Mouse (Mus musculus) layer of hippocampus, adult 2 months (tissue): ENCODE results near the gene Msl1. TPM values are rescaled to one million over a fixed set of nuclear protein-coding genes. Genes with fewer than 3 reads are reported as not detected.

ENCODE experiments used
- DNase-seq, 2 experiments: peaks; one replicate each; pipeline ENCODE4 v3.0.0; 2022; ENCODE audit warnings: low spot score in 2 of 2
- H3K27ac ChIP-seq: fragments of 200-600 bp; 2 replicates; pipeline ENCODE4 v1.8.1; 2022
- H3K4me3 ChIP-seq: fragments of 200-600 bp; 2 replicates; pipeline ENCODE4 v1.8.1; 2022; ENCODE audit warnings: mild to moderate bottlenecking
- CTCF ChIP-seq: fragments of 200-600 bp; conservative IDR thresholded peaks from 2 replicates; pipeline ENCODE4 v1.8.1; 2022; ENCODE audit warnings: antibody characterized with exemption, mild to moderate bottlenecking, moderate library complexity
- total RNA-seq, 2 experiments: library from RNA; stranded (reverse); gene quantifications; 2 replicates each; pipeline ENCODE4 v1.2.3; 2021

The Msl1 gene
- total RNA-seq, 2 experiments from 2014 or later, result 168 to 178 TPM

DNA sequence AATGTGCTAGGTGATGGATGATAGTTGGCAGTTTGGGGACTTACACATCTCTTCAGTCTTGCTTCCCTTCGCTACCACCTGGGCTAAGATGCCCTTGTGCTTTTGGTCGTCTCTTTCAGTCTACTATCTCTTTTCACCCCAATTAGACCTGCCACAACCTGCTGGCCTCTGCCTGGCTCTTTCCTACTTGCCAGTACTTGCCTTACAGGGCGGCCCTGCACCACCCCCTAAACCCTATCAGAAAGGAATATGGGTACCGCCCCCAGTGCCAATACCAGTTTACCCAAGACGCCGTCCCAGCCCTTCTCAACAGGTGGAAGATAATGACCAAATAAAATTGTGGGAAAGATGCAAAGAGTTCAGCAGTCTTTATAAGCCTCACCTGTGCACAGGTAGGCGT lies 40.8 kb downstream of the Msl1 start:
- peak overlapping the region; percentile 97 for H3K4me3 ChIP-seq
- TF ChIP-seq CTCF, result no peak
- peak overlapping the region; percentile 98 for H3K27ac ChIP-seq
- DNase-seq, result no peak

DNA sequence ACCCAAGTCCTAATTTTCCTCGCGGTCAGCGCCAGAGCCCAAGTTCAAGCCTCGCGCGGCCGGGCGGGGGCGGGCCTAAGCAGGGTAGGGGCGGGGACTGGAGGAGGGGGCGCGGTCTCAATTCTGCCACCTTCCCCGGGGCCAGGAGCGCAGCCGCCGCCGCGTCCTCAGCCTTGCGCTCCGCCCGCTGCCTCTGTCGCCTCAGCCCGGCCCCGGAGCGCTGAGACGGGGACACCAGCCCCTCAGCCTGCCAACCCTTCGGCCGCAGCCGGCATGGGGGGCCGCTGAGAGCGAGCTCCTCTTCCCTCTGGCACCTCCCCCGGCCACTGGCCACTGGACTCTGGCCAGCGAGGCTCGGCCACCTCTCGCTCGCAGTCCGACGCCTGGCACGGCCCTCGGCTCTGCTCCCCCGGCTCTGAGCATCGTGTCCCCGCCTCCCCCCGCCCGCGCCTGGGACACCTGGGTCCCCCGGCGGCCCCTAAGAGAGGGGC lies 41.4 kb downstream of the Msl1 start, which contains the start of gene Rapgefl1:
TSS of gene Rapgefl1 (plus strand) at position 135 of the 491 bp plus-strand sequence.
- Histone ChIP-seq H3K27ac (peak within 1 kb of the TSS; percentile 98), H3K4me3 (peak within 1 kb of the TSS; percentile 97)
- no peak for TF ChIP-seq CTCF
- DNase-seq, result peak; percentile 71 to 82

DNA sequence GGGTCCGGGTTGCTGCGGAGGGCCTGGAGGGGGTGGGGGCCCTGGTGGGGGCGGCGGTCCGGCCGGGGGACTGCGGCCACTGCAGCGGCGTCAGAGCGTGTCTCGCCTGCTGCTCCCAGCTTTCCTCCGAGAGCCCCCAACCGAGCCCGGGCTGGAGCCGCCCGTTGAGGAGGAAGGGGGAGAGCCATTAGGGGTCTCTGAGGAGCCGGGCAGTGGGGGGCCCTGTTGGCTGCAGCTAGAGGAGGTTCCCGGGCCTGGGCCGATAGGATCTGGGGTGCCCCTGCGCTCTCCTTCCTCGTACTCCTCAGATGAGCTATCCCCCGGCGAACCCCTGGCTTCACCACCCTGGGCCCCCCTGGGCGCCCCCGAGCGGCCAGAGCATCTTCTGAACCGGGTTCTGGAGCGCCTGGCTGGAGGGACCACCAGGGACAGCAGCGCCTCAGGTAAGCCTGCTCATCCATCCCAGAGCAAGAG lies 42.0 kb downstream of the Msl1 start:
- peak overlapping the region; percentile 97 for H3K4me3 ChIP-seq
- DNase-seq, result no peak
- peak overlapping the region; percentile 98 for H3K27ac ChIP-seq
- peak; percentile 34; the same call in 1 of the 2 replicates for TF ChIP-seq CTCF

DNA sequence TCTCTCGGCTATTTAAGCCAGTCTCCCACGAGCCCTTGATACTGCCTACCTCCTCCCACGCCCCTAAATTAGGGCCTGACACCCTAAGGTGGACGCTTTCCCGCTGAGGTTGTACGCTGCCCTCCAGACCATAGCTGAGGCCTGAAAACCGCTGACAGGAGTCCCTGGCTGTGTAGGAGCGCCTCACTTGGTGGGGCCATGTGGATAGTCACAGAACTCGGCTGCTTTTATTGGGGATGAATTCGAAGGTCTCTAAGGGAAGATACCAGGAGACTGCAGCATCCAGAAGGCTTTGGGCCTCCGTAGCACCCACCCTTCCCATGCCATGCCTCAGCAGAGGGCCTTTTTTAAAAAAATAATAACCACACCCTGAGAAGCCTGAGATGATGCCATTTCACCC lies 42.6 kb downstream of the Msl1 start:
- Histone ChIP-seq H3K27ac (peak overlapping the region; percentile 98), H3K4me3 (peak overlapping the region; percentile 97)
- DNase-seq, result no peak
- TF ChIP-seq CTCF, result no peak

DNA sequence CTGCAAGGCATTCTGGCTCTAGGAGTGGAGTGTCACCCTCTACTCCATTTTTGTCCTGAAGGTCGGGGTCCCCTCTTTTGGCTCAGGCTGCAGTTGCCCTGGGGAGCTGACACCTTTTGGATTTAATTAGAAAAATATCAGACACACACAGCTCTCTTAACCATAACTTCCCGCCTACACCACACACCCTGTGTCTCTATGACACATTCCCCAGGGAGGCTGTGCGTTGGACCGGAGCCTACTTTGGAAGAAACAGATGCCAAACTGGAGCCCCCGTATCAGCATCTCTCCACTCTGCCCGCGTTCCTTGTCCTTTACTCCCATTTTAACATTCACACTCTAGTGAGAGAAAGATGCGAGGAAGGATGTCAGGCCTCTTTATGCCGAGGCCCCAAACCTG lies 43.2 kb downstream of the Msl1 start:
- no peak for TF ChIP-seq CTCF
- DNase-seq, result peak; percentile 73 to 87
- Histone ChIP-seq H3K4me3 (peak overlapping the region; percentile 97), H3K27ac (peak overlapping the region; percentile 98)

DNA sequence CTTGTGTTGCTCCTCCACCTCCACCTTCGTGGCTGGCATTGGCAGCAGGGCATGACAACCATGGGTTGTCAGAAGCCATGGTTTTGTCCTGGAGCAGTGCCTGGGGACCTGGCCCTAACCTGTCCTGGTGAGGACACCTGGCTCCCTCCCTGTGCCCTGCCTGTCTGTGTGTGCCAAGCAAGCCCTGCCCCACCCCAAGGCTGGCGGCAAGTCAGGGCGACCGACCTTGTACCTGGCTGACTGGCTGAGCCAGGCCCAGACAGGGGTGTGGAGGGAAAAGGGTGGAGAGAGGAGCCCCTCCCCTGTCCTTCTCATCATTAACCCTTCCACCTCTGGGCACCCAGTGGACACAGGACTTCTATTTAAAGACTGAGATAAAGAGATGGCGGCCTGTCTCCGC lies 44.1 kb downstream of the Msl1 start:
- TF ChIP-seq CTCF, result no peak
- peak overlapping the region; percentile 97 for H3K4me3 ChIP-seq
- DNase-seq, result no peak

DNA sequence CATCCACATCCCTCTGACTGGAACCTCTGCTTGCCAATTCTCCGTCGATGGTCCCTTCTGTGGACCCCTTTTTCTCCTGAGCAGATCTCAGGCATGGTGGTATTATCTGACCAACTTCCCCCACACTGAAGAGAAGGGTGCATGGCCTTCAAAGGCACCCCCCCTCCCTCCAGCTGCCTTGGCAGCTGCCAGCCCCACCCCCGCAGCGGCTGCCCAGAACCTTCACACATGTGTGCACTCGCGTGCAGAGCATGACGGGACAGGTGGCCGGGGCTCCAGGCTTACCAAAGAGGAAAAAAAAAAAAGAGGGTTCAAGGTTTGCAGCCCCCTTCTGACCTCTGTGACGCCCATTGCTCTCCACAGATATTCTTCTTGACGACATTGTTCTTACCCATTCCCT lies 44.6 kb downstream of the Msl1 start:
- no peak for TF ChIP-seq CTCF
- Histone ChIP-seq H3K27ac (peak overlapping the region; percentile 98), H3K4me3 (peak overlapping the region; percentile 97)
- DNase-seq, result no peak

More for the DNA sequence above, 44.1 kb downstream of the Msl1 start:
- H3K27ac ChIP-seq, result peak overlapping the region; percentile 98

DNA sequence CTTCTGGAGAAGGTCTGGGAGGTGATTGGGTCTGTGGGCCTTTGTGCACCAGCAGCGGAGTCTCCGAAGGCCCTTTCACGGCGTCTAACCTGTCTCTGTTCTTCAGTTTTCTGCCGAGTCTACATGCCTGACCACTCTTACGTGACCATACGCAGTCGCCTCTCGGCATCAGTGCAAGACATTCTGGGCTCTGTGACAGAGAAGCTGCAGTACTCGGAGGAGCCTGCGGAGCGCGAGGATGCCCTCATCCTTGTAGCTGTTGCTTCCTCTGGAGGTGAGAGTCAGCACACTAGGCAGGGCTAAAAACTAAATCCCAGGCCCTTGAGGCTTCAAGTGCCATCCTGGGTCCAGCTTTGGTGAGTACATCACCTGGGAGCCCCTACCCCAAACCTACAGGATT lies 50.7 kb downstream of the Msl1 start:
- peak; percentile 62 for TF ChIP-seq CTCF
- no peak for DNase-seq
- Histone ChIP-seq H3K27ac (peak overlapping the region; percentile 60), H3K4me3 (no peak overlapping the region)

DNA sequence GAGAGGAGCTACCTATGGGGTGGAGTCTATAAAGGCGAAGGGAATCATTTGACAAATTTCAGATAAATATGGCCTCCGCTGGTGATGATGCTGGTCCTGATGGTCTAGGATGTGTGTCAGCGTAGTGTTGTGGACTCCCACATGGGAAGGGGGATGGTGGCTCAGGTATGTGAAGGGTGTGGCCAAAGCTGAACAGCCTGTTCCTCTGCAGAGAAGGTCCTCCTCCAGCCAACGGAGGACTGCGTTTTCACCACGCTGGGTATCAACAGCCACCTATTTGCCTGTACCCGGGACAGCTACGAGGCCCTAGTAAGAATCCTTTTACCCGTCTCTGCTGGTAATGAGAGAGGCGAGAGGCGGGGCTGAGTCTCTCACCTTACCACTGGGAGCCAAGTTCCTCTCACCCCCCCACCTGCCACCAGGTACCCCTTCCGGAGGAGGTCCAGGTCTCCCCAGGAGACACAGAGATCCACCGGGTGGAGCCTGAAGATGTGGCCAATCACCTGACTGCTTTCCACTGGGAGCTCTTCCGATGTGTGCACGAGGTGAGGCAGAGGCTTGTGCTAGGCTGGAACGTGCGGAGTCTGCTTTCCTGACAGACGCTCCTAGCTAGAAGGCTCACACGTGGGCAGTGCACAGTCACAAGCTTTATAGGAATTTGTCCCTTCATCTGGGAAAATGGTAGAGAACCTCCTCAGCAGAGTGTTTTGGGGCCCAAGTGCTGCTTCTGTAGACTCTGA lies 51.7 kb downstream of the Msl1 start:
- peak overlapping the region; percentile 29; the same call in 1 of the 2 replicates for H3K27ac ChIP-seq
- TF ChIP-seq CTCF, result no peak
- no peak overlapping the region for H3K4me3 ChIP-seq
- DNase-seq, result no peak

DNA sequence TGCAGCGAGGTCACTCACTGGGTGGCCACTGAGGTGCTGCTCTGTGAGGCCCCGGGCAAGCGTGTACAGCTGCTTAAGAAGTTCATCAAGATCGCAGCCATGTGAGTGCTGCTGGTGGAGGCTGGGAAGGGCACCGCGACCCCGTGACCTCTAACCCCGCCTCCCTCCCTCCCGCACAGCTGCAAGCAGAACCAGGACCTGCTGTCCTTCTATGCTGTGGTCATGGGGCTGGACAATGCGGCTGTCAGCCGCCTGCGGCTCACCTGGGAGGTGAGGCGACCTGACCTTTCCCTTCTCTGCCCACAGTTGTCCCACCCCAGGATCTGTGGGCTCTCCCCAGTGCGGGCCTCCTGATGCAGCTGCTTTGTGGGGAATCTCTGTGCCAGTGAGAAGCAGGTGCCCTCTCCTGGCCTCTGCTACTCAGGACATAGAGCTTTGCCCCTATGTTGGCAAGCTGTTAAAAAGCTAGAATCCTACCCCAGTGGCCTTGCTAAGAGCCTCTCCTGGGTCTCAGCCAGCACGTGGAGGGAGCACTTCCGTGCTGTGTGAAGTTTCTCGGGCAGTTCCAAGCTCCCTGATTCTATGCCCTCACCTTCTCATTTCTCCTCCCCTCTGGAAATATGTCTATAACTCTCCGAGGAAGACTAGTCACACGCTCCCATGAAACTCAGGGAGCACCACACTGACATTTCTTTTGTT lies 54.0 kb downstream of the Msl1 start:
- Histone ChIP-seq H3K27ac (peak overlapping the region; percentile 90), H3K4me3 (no peak overlapping the region)
- TF ChIP-seq CTCF, result no peak
- no peak for DNase-seq

DNA sequence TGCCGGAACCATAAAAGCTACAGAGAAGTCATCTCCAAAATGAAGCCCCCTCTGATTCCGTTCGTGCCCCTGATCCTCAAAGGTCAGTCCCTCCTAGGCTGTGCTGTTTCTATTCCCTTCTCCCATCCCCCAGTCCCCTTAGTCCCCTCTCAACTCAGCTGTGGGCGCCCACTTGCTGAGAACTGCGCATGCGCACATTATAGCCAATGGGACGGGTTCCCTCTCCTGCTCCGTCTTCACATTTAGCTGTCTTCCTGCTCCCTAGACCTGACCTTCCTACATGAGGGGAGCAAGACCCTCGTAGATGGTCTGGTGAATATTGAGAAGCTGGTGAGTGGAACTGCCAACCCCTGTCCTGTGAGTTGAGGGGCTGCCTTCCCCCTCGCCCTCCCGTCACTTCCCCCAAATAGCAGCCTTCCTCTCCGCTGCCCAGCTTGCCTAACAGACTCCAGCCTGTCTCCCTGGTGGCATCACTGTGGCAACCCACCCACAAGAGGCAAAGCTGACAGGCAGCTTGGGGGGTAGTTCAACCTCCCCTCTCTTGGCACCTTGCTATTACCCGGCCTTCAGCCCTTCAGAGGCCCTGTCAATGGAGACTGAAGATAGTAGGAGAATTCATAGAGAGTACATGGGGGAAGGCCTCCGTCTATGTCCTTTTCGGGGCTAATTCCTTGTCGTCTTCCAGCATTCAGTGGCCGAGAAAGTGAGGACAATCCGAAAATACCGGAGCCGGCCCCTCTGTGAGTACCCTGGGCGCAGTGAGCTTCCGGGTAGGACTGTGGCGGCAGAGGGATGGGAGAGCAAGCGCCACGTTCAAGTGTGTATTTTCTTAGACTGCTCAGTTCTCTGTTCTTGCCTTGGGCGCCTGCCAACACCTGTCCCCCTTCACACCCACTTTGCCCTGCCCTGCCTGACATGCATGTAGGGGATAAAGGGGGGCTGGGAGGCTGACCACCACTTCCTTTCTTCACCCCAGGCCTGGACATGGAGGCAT lies 55.1 kb downstream of the Msl1 start:
- H3K4me3 ChIP-seq, result peak overlapping the region; percentile 31
- peak; percentile 63 to 66 for DNase-seq
- TF ChIP-seq CTCF, result no peak
- peak overlapping the region; percentile 90 for H3K27ac ChIP-seq

DNA sequence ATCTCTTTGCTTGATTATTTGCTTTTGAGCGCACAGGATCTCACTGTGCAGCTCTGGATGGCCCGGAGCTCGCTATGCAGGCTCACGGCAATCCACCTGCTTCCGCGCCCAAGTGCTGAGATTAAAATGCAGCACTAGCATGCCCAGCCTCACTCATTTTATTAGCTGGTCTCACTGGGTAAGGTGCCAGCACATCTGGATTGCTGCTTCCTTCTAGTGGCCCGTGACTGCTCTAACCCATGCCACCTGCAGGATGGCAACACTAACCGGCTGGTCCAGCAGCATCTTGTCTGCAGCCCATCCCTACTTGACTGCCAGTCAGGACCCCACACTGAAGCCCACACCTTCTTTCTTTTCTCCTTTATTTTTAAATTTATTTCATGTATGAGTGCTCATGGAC lies 58.8 kb downstream of the Msl1 start:
- Histone ChIP-seq H3K27ac (no peak overlapping the region), H3K4me3 (no peak overlapping the region)
- TF ChIP-seq CTCF, result peak; percentile 40
- DNase-seq, result no peak

DNA sequence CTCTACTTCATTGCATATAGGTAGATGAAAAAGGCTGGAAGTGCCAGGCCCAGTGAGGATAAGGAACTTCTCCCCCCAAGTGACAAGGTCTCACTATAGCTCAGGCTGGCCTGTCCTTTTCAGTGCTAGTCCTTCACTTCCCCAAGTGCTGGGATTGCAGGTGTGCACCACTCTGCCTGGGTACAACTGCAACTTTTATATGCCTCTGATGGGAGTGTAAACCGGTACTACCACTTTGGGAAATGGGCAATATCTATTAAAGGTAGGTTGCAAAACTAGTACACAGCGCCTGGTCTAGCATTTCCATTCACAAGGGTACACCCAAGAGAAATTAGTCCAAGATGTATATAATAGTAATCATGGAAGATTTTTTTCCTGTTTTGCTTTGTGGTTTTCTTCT lies 59.3 kb downstream of the Msl1 start:
- no peak overlapping the region for H3K27ac ChIP-seq

More for the DNA sequence above, 59.3 kb downstream of the Msl1 start:
- DNase-seq, result no peak
- no peak for TF ChIP-seq CTCF
- no peak overlapping the region for H3K4me3 ChIP-seq

Other genes with a start within 250 kb of the Msl1 start
- under 1 TPM in 1 of 2 experiments, not detected in 1; 0.20 TPM for gene Ikzf3, start 249.5 kb upstream of the Msl1 start, total RNA-seq
- not detected for gene Zpbp2, start 244.4 kb upstream of the Msl1 start, total RNA-seq
- gene Ormdl3, start 208.1 kb upstream of the Msl1 start, total RNA-seq, result 10 to 100 TPM; 51.1 to 55.8 TPM
- not detected for gene Lrrc3c, start 197.2 kb upstream of the Msl1 start, total RNA-seq
- 10 to 100 TPM; 11.4 to 11.5 TPM for gene Gm12355, start 169.9 kb upstream of the Msl1 start, total RNA-seq
- not detected for gene Gsdma3, start 169.2 kb upstream of the Msl1 start, total RNA-seq
- gene Gsdma2, start 148.8 kb upstream of the Msl1 start, total RNA-seq, result not detected
- not detected for gene Gsdma, start 131.2 kb upstream of the Msl1 start, total RNA-seq
- 100 to 1,000 TPM; 123 to 125 TPM for gene Psmd3, start 113.0 kb upstream of the Msl1 start, total RNA-seq
- gene Csf3, start 94.3 kb upstream of the Msl1 start, total RNA-seq, result not detected
- gene Med24, start 66.1 kb upstream of the Msl1 start, total RNA-seq, result 100 to 1,000 TPM; 146 to 148 TPM
- 1,000 to 10,000 TPM in 1 of 2 experiments, 100 to 1,000 TPM in 1; 996 to 1,082 TPM for gene Thra, start 54.9 kb upstream of the Msl1 start, total RNA-seq
- 10 to 100 TPM; 93.2 to 94.0 TPM for gene Nr1d1, start 20.2 kb upstream of the Msl1 start, total RNA-seq
- gene Casc3, start 9.4 kb downstream of the Msl1 start, total RNA-seq, result 10 to 100 TPM; 61.0 to 62.1 TPM
- 100 to 1,000 TPM; 213 to 240 TPM for gene Rapgefl1, start 41.3 kb downstream of the Msl1 start, total RNA-seq
- gene Wipf2, start 68.1 kb downstream of the Msl1 start, total RNA-seq, result 10 to 100 TPM; 68.6 to 70.9 TPM
- under 1 TPM; 0.52 to 0.64 TPM for gene Cdc6, start 112.3 kb downstream of the Msl1 start, total RNA-seq
- gene Rara, start 132.3 kb downstream of the Msl1 start, total RNA-seq, result 10 to 100 TPM; 15.4 to 19.0 TPM
- 1 to 10 TPM; 1.3 to 2.0 TPM for gene Gjd3, start 187.5 kb downstream of the Msl1 start, total RNA-seq
- gene Top2a, start 228.7 kb downstream of the Msl1 start, total RNA-seq, result 1 to 10 TPM; 1.7 to 3.0 TPM
- 10 to 100 TPM; 69.4 to 71.9 TPM for gene Igfbp4, start 245.7 kb downstream of the Msl1 start, total RNA-seq